Mouse (Mus musculus): Measurements from ENCODE around the gene Mpnd. TPM values are rescaled to one million over a fixed set of nuclear protein-coding genes. Genes with fewer than 3 reads are reported as not detected.

Gene Mpnd
- total RNA-seq, 2 experiments from 2014 or later: 5.4 to 7.8 TPM

Other genes with a start within 250 kb of the Mpnd start
- gene Zfp119a, start 126.8 kb upstream of the Mpnd start, total RNA-seq (2015; ENCODE audit: low replicate concordance): 4.6 TPM in 1 of 2 replicates, not detected in the other
- 1.1 TPM in 1 of 2 replicates, not detected in the other for gene Zfp119a, start 126.8 kb upstream of the Mpnd start, total RNA-seq (2017; ENCODE audit: low replicate concordance)
- 7.5 and 15.9 TPM in 2 replicates for gene Zfp959, start 113.6 kb upstream of the Mpnd start, total RNA-seq (2015; ENCODE audit: low replicate concordance)
- gene Zfp959, start 113.6 kb upstream of the Mpnd start, total RNA-seq (2017; ENCODE audit: low replicate concordance): 1.4 and 6.3 TPM in 2 replicates
- 2.9 TPM in 1 of 2 replicates, not detected in the other for gene Zfp119b, start 56.2 kb upstream of the Mpnd start, total RNA-seq (2015; ENCODE audit: low replicate concordance)
- gene Zfp119b, start 56.2 kb upstream of the Mpnd start, total RNA-seq (2017; ENCODE audit: low replicate concordance): 2.6 and 5.0 TPM in 2 replicates
- 6.1 and 9.4 TPM in 2 replicates for gene Ebi3, start 53.1 kb upstream of the Mpnd start, total RNA-seq (2015; ENCODE audit: low replicate concordance)
- 4.9 and 5.4 TPM in 2 replicates for gene Ebi3, start 53.1 kb upstream of the Mpnd start, total RNA-seq (2017; ENCODE audit: low replicate concordance)
- gene Yju2, start 46.6 kb upstream of the Mpnd start, total RNA-seq (2015; ENCODE audit: low replicate concordance): 1.0 and 14.0 TPM in 2 replicates
- gene Yju2, start 46.6 kb upstream of the Mpnd start, total RNA-seq (2017; ENCODE audit: low replicate concordance): 5.7 and 10.5 TPM in 2 replicates
- gene Shd, start 35.2 kb upstream of the Mpnd start, total RNA-seq (2015; ENCODE audit: low replicate concordance): not detected in 2 replicates
- not detected in 2 replicates for gene Shd, start 35.2 kb upstream of the Mpnd start, total RNA-seq (2017; ENCODE audit: low replicate concordance)
- not detected in 2 replicates for gene Fsd1, start 19.2 kb upstream of the Mpnd start, total RNA-seq (2015; ENCODE audit: low replicate concordance)
- not detected in 2 replicates for gene Fsd1, start 19.2 kb upstream of the Mpnd start, total RNA-seq (2017; ENCODE audit: low replicate concordance)
- gene Stap2, start 127 bp upstream of the Mpnd start, total RNA-seq (2015; ENCODE audit: low replicate concordance): not detected in 2 replicates
- 1.3 TPM in 1 of 2 replicates, not detected in the other for gene Stap2, start 127 bp upstream of the Mpnd start, total RNA-seq (2017; ENCODE audit: low replicate concordance)
- 7.5 and 10.9 TPM in 2 replicates for gene Sh3gl1, start 30.9 kb downstream of the Mpnd start, total RNA-seq (2015; ENCODE audit: low replicate concordance)
- 10.0 and 11.4 TPM in 2 replicates for gene Sh3gl1, start 30.9 kb downstream of the Mpnd start, total RNA-seq (2017; ENCODE audit: low replicate concordance)
- gene Chaf1a, start 34.7 kb downstream of the Mpnd start, total RNA-seq (2015; ENCODE audit: low replicate concordance): 6.1 and 16.3 TPM in 2 replicates
- gene Chaf1a, start 34.7 kb downstream of the Mpnd start, total RNA-seq (2017; ENCODE audit: low replicate concordance): 18.5 and 25.2 TPM in 2 replicates
- gene Ubxn6, start 69.3 kb downstream of the Mpnd start, total RNA-seq (2015; ENCODE audit: low replicate concordance): 3.1 and 3.6 TPM in 2 replicates
- 5.3 and 15.2 TPM in 2 replicates for gene Ubxn6, start 69.3 kb downstream of the Mpnd start, total RNA-seq (2017; ENCODE audit: low replicate concordance)
- gene Hdgfl2, start 73.9 kb downstream of the Mpnd start, total RNA-seq (2015; ENCODE audit: low replicate concordance): 20.0 and 61.4 TPM in 2 replicates
- gene Hdgfl2, start 73.9 kb downstream of the Mpnd start, total RNA-seq (2017; ENCODE audit: low replicate concordance): 46.6 and 75.3 TPM in 2 replicates
- not detected in 2 replicates for gene Plin4, start 104.1 kb downstream of the Mpnd start, total RNA-seq (2015; ENCODE audit: low replicate concordance)
- not detected in 2 replicates for gene Plin4, start 104.1 kb downstream of the Mpnd start, total RNA-seq (2017; ENCODE audit: low replicate concordance)
- gene Plin5, start 111.9 kb downstream of the Mpnd start, total RNA-seq (2015; ENCODE audit: low replicate concordance): 0.58 TPM in 1 of 2 replicates, not detected in the other
- 0.60 and 0.98 TPM in 2 replicates for gene Plin5, start 111.9 kb downstream of the Mpnd start, total RNA-seq (2017; ENCODE audit: low replicate concordance)
- 6.7 and 9.4 TPM in 2 replicates for gene Lrg1, start 116.3 kb downstream of the Mpnd start, total RNA-seq (2015; ENCODE audit: low replicate concordance)
- 4.5 and 11.8 TPM in 2 replicates for gene Lrg1, start 116.3 kb downstream of the Mpnd start, total RNA-seq (2017; ENCODE audit: low replicate concordance)
- gene Sema6b, start 134.6 kb downstream of the Mpnd start, total RNA-seq (2015; ENCODE audit: low replicate concordance): 0.19 TPM in 1 of 2 replicates, not detected in the other
- gene Sema6b, start 134.6 kb downstream of the Mpnd start, total RNA-seq (2017; ENCODE audit: low replicate concordance): 0.56 and 1.4 TPM in 2 replicates
- 0.38 and 0.84 TPM in 2 replicates for gene Tnfaip8l1, start 156.8 kb downstream of the Mpnd start, total RNA-seq (2015; ENCODE audit: low replicate concordance)
- gene Tnfaip8l1, start 156.8 kb downstream of the Mpnd start, total RNA-seq (2017; ENCODE audit: low replicate concordance): 0.28 TPM in 1 of 2 replicates, not detected in the other
- gene Mydgf, start 178.2 kb downstream of the Mpnd start, total RNA-seq (2015; ENCODE audit: low replicate concordance): 7.9 and 20.5 TPM in 2 replicates
- gene Mydgf, start 178.2 kb downstream of the Mpnd start, total RNA-seq (2017; ENCODE audit: low replicate concordance): 12.0 and 14.9 TPM in 2 replicates
- gene Dpp9, start 213.2 kb downstream of the Mpnd start, total RNA-seq (2015; ENCODE audit: low replicate concordance): 9.8 and 11.5 TPM in 2 replicates
- gene Dpp9, start 213.2 kb downstream of the Mpnd start, total RNA-seq (2017; ENCODE audit: low replicate concordance): 5.2 TPM in 2 replicates

All from erythroblast, adult 5-6 weeks (primary cell).